Mouse (Mus musculus) lung, postnatal 25 days (tissue): ENCODE data around the gene Kcnma1.
A peak's percentile ranks its signal among the peaks of the same experiment; 100 is the strongest.

Experiments used
- DNase-seq: peaks from one replicate; pipeline ENCODE4 v3.0.0; 2022; ENCODE audit warnings: low spot score

Kcnma1 gene

DNA sequence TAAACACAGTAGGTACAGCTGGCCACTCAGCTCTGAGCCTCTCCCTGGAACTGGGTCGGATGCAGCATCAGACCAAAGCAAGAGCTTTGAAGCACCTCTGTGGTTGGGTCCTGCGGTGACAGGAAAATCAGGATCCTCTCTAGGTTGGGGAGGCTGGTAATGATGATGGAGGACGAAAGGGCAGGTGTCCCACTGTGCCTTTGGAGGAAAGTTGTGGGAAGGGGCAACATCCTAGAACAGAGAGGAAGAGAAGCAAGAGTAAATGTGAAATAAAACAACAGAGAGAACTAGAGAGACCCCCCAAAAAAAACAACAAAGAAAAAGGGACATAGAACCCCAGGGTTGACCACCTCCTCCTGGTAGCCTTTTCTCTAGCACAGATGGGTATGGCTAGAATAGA lies at the start of gene Kcnma1:
TSS of gene Kcnma1 (minus strand) at position 101 of the 400 bp plus-strand sequence.
- DNase-seq, result no peak

DNA sequence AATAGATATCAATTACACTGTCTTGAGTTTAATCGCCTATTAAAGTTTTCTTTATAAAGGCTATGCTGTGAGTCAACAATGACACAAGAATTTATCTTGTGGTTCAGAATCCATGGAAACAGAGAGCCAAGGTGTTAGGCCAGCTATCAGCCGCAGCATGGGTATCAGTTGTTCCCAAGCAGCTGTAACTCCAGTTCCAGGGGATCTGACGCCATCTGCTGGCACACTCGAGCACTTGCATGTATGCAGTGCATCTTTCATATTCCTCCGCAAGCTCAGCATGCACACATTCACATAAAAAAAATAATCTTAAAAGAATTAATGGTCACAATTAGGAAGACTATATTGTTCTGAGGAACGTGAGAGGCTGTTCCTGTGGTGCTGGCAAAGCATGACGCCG lies 45.5 kb upstream of the Kcnma1 start:
- peak; percentile 46 for DNase-seq

DNA sequence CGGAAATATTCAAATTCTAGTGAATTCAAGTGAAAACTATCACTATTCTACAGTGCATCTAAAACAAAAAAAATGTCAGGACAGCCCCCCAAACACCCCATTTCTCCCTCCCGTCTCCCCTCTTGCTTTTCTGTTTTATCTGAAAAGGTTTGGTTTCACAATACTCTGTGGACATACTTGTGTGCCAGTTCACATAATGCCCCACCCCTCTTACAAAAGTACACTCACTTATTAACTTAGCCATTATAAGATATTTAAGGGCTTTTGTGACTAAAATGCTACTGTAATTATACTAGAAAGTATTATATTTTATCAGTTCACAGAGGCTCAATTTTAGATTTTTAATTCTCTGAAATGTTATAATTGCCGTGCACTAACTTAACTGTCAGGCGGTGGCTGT lies 45.0 kb upstream of the Kcnma1 start:
- peak; percentile 27 for DNase-seq

DNA sequence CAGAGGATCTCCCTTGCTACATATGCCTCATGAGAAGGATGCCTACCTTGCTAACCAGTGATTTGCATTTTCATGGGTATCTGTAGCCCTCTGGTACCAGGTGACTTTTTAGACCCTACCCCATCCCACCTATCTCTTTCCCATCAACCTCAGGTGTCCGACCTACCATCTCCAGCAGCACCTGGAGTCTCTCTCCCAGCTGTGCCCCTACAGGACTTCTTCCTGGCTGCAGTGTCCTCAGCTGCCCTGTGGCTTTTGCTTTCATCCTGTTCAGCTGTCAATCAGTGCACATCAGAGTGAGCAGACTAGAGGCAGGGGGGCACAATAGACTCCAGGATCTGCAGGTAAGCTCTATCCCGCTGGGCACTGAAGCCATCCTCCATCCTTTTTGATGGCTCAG lies 37.5 kb upstream of the Kcnma1 start:
- DNase-seq, result no peak

- DNase-seq, result no peak
These were observed 22.3 kb upstream of the Kcnma1 start for GRCm38 (mm10) chr14:24036609-24037008.

- no peak for DNase-seq
These were observed 21.9 kb upstream of the Kcnma1 start for GRCm38 (mm10) chr14:24036208-24036535.

- no peak for DNase-seq
These were observed 21.4 kb upstream of the Kcnma1 start for GRCm38 (mm10) chr14:24035486-24036207.

GRCm38 (mm10) chr14:24032876-24033389 lies 18.6 kb upstream of the Kcnma1 start:
- no peak for DNase-seq

DNA sequence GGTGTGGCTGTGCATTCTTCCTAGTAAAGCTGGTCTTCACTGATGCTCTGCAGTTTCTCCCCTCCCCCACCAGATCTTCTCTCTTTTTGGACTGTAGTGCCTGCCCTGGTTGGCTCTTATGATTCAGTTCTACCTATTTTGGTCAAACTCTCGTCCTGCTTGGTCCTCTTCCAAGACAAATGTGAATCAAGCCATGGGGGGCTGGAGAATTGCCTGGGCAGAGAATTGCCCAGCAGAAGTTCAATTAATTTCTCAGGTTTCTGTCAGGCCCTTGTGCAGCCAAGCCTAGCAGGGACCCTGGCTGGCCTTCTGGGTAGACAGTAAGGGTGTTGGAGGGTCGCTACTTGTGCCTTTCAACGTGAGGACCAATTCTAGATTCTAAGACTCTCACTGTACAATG lies 17.9 kb upstream of the Kcnma1 start:
- no peak for DNase-seq

GRCm38 (mm10) chr14:24020718-24021117 lies 6.4 kb upstream of the Kcnma1 start:
- no peak for DNase-seq

DNA sequence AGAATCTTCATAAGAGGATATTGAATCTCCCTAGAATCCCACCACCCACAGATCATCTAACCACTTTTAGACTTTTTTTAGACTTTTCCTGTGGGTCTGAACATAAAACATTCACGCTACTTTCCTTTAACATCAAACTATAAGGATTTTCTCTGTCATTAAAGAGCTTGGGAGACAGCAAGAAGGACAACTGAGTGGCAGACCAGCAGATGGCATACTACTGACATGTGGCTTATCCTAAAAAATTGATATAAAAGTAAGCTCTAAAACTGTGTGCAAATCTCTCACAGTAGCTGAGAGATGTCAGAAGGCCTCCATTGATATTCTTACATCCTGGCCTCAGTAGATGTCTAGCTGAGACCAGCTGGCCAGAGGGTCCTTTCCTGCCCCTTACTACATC lies 4.3 kb downstream of the Kcnma1 start:
- DNase-seq, result no peak

DNA sequence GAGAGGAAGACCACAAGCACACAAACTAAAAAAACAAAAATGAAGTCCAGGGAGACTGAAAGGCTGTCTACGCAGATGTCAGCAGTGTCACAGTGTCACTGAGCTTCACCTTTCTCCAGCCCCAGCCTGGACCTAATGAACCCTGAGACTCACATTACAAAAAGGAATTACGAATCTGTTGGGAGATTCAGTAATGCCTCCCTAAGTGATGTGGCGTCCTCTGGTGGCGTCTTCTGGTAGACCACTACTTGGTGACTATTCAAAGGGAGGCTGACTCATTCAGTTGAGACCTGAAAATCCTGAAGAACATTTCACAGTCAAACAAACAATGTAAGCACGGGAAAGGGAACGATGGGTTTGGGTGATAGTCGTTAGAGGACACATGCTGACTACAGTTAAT lies 6.0 kb downstream of the Kcnma1 start:
- peak; percentile 39 for DNase-seq

GRCm38 (mm10) chr14:24006276-24006675 lies 8.0 kb downstream of the Kcnma1 start:
- no peak for DNase-seq

DNA sequence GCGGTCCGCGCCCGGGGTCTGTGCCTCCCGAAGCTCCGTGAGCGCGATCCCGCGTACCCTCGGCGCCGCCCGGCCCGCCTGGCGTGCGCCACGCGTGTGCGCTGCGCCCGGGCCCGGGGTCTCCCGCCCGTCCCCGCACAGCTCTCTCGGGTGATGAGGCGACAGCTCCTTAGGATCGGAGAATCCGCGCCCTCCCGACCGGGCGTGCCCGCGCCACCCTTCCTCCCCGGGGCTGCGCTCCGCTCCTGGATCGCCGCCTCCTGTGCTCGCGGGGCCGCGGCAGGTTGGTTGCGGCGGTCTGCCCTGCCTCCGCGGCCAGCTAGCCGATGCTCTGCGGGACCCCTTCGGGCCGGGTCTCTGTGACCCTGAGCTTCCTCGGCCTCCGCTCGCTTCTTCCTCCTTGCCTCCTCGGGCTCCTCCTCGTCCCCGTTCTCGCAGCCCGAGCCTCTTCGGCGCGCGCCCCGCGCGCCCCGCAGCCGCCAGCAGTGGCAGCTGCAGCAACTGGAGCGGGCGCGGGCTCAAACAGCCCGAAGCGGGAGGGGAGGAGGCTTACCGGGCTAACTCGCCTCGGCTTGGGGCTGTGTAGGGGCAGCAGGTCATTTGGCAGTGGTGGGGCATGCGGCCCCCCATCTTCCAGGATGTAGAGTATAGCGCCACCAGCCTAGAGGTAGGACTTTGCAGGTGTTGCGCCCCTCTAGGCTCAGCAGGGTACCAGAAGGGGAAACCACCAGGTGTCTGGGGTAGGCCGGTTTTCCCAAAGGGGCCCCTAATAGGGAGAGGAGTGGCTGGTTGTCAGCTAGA lies 9.6 kb downstream of the Kcnma1 start:
- DNase-seq, result no peak

GRCm38 (mm10) chr14:24003450-24004381 lies 10.6 kb downstream of the Kcnma1 start:
- DNase-seq, result no peak

- no peak for DNase-seq
These were observed 11.6 kb downstream of the Kcnma1 start for GRCm38 (mm10) chr14:24002647-24003046.

GRCm38 (mm10) chr14:23997912-23998311 lies 16.4 kb downstream of the Kcnma1 start:
- peak; percentile 54 for DNase-seq

- DNase-seq, result no peak
These were observed 18.5 kb downstream of the Kcnma1 start for GRCm38 (mm10) chr14:23995831-23996230.

- no peak for DNase-seq
These were observed 23.4 kb downstream of the Kcnma1 start for GRCm38 (mm10) chr14:23990871-23991270.

GRCm38 (mm10) chr14:23989696-23990095 lies 24.6 kb downstream of the Kcnma1 start:
- DNase-seq, result no peak

DNA sequence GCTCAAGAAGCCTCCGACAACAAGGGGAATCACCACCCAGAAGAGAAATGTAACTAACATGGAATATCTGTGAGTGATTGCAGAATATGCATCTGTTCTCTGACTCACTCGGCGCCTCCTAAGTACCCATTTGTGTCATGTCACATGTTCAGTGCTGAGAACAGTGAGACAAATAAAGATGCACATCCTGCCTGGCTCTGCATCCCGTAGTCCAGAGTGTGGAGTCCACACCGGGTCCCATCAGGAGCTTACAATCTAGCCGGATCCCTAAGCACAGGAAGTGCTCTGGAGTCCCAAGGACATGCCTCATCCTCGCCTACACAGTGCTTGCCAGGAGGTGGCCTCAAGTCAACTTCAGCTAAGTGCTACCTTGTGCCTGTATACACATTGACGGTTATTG lies 32.1 kb downstream of the Kcnma1 start:
- DNase-seq, result no peak

- DNase-seq, result no peak
These were observed 39.6 kb downstream of the Kcnma1 start for GRCm38 (mm10) chr14:23974685-23975084.
